Mouse (Mus musculus) spleen, adult 2 months (tissue): ENCODE measurements around the gene Prpf4b. TPM values are rescaled to one million over a fixed set of nuclear protein-coding genes. Genes with fewer than 3 reads are reported as not detected.
"Not testable (repeated sequence)": the region's sequence is repeated elsewhere in the genome, so short reads cannot be mapped to it uniquely, and the experiment has no call there.

ENCODE experiments used
- DNase-seq, 2 experiments: peaks; one replicate each; pipeline versions ENCODE4 v3.0.0 to v3.0.0-alpha.2; 2012 to 2021; ENCODE audit warnings: low spot score in 2 of 2, low read depth in 1 of 2
- H3K27ac ChIP-seq: fragments of 200-500 bp; 2 replicates; pipeline ENCODE4 v1.5.1; 2012; ENCODE audit warnings: low read length, inconsistent platforms; ENCODE audit not compliant: insufficient read depth
- H3K27me3 ChIP-seq: fragments of 200-500 bp; 2 replicates; pipeline ENCODE4 v1.6.1; 2012; ENCODE audit warnings: mild to moderate bottlenecking, moderate library complexity, low read length, inconsistent platforms; ENCODE audit not compliant: control insufficient read depth, insufficient read depth
- H3K36me3 ChIP-seq: fragments of 200-500 bp; 2 replicates; pipeline ENCODE4 v1.6.1; 2012; ENCODE audit warnings: mild to moderate bottlenecking, low read length, inconsistent platforms; ENCODE audit not compliant: control insufficient read depth, insufficient read depth
- H3K4me1 ChIP-seq: fragments of 200-500 bp; 2 replicates; pipeline ENCODE4 v1.6.1; 2011; ENCODE audit warnings: inconsistent platforms; ENCODE audit not compliant: control insufficient read depth, insufficient read depth, insufficient read length
- H3K4me3 ChIP-seq: fragments of 200-500 bp; 2 replicates; pipeline ENCODE4 v1.5.1; 2011; ENCODE audit warnings: mild to moderate bottlenecking, inconsistent platforms; ENCODE audit not compliant: insufficient read depth, insufficient read length; ENCODE audit errors: extremely low read depth
- CTCF ChIP-seq: fragments of 200-500 bp; IDR thresholded peaks from 2 replicates; pipeline ENCODE4 v1.5.1; 2011; ENCODE audit warnings: mild to moderate bottlenecking, inconsistent platforms; ENCODE audit not compliant: insufficient read depth, insufficient read length, insufficient replicate concordance; ENCODE audit errors: extremely low read depth
- POLR2A ChIP-seq: fragments of 200-500 bp; IDR thresholded peaks from 2 replicates; pipeline ENCODE4 v1.6.1; 2011; ENCODE audit warnings: low read depth, low read length, inconsistent platforms
- WGBS: fragments of 180-500 bp; shearing (Covaris S2); methylation state at CpG from one replicate; pipeline ENCODE4 v1.1.7; 2018; 5-methylcytosine and 5-hydroxymethylcytosine counted together
- polyA plus RNA-seq: library from polyadenylated mRNA; depleted of rRNA; stranded (reverse); fragments of >200 nt; gene quantifications from 2 replicates; pipeline ENCODE4 v1.2.3, GENCODE M21; 2012

Prpf4b gene
- polyA plus RNA-seq, 1 experiment, result 9.1 TPM

DNA sequence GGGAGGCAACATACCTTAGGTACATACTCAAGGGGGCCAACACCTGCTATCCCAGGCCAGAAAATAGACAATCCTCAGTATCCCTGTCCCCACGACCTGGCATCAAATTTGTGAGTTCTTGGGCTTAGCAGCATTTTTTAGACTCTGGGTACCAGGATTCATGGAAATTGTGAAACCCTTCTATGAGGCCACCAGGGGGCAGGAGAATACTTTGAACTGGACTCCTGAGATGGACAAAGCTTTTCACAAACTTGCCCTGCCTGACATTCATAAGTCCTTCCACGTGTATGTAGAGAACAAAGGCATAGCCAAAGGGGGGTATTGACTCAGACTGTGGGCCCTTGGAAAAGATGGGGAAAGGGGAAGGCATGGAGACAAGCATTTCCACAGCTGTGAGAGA lies 17.6 kb upstream of the Prpf4b start:
- H3K4me3 ChIP-seq, result no peak overlapping the region
- no peaks in the 10 kb centered on the region for H3K36me3 ChIP-seq
- H3K27me3 ChIP-seq, result no peaks in the 10 kb centered on the region
- no peak for TF ChIP-seq CTCF
- TF ChIP-seq POLR2A, result no peak
- WGBS, result 37% methylated on average over 2 of the region's 2 CpGs
- no peak overlapping the region for H3K27ac ChIP-seq
- DNase-seq, result no peak
- H3K4me1 ChIP-seq, result peaks cover 3% of the 10 kb centered on the region; the same call in 1 of the 2 replicates

DNA sequence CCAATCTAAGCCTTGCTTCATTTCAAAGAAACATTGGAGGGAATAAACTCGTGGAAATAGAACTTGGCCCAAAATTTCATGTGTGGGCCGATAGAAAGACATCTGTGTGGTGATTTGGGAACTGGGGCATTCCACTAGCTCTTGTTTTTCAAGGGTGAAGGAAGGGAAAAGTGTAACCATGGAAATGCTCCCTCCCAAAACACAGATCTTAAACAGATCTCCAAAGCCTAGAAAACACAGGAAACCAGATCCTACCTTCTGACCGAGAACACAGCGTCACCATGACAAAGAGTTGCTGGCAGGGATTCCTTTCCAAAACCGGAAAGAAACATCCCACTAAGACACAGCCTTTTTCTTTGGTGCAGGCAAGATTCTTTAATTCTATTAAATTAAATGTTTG lies 15.7 kb upstream of the Prpf4b start:
- no peaks in the 10 kb centered on the region for H3K36me3 ChIP-seq
- no peaks in the 10 kb centered on the region for H3K27me3 ChIP-seq
- peaks cover 3% of the 10 kb centered on the region; the same call in 1 of the 2 replicates for H3K4me1 ChIP-seq
- H3K27ac ChIP-seq, result no peak overlapping the region
- no peak overlapping the region for H3K4me3 ChIP-seq
- no peak for TF ChIP-seq CTCF
- TF ChIP-seq POLR2A, result no peak
- no peak for DNase-seq
- WGBS, result 85% methylated on average over 5 of the region's 5 CpGs

DNA sequence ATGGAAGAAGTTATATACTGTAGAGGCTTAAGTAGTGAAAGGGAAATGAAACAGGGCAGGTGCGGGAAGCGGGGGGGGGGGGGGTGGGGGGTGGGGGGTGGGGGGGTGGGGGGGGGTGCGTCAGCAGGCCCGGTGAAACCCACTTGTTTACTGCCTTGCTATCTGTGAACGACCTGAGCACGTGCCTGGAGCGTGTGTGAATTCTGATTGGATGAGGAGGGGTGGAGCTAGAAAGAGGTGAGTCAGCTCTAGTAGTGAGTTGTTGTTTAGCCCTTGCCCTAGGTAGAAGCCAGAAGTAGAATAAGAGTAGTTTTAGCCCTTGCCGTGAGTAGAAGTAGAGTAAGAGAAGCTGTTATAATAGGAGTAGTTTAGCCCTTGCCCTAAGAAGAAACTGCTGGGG lies 13.9 kb upstream of the Prpf4b start:
- WGBS, result 19% methylated on average over 7 of the region's 8 CpGs
- H3K36me3 ChIP-seq, H3K4me3 ChIP-seq, H3K4me1 ChIP-seq, H3K27me3 ChIP-seq, H3K27ac ChIP-seq: not testable (repeated sequence)
- peak in 1 of 2 experiments; percentile 32 for DNase-seq

DNA sequence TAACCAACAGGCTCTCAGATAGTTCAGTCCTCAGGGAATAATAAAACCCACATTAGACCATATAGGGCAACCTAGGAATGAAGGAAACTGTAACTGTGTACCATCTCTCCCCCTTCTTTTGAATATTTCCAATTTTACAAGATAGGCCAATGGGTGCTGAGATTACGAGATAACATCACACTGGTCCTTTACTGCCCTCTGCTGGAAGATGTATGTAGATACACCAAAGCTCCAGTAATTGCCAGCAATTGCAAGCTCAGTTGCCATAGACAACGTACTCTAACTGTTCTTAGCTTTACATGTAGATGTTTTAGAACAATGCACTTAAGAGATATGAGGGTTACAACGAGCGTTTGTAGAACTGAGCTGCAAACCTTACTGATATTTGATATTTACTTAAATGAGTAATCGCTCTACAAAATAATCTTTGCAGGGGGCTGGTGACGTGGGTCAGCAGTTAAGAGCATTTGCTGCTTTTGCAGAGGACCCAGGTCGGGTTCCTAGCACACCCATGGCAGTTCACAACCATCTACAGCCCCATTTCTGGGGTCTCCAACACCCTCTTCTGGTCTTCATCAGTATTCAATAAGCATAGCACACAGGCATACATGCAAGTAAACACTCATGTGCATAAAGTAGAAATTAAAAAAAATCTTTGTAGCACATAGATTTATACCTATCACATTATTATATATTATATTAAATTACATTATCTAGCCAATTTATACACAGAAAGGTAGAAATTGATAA lies 10.5 kb upstream of the Prpf4b start:
- Histone ChIP-seq H3K27me3 (no peaks in the 10 kb centered on the region), H3K27ac (no peak overlapping the region), H3K4me3 (no peak overlapping the region), H3K36me3 (no peaks in the 10 kb centered on the region), H3K4me1 (peaks cover 3% of the 10 kb centered on the region; the same call in 1 of the 2 replicates)
- TF ChIP-seq POLR2A, result no peak
- TF ChIP-seq CTCF, result peak; percentile 15; the same call in 1 of the 2 replicates
- 42% methylated on average over 7 of the region's 7 CpGs for WGBS
- peak; percentile 13 to 64 for DNase-seq

DNA sequence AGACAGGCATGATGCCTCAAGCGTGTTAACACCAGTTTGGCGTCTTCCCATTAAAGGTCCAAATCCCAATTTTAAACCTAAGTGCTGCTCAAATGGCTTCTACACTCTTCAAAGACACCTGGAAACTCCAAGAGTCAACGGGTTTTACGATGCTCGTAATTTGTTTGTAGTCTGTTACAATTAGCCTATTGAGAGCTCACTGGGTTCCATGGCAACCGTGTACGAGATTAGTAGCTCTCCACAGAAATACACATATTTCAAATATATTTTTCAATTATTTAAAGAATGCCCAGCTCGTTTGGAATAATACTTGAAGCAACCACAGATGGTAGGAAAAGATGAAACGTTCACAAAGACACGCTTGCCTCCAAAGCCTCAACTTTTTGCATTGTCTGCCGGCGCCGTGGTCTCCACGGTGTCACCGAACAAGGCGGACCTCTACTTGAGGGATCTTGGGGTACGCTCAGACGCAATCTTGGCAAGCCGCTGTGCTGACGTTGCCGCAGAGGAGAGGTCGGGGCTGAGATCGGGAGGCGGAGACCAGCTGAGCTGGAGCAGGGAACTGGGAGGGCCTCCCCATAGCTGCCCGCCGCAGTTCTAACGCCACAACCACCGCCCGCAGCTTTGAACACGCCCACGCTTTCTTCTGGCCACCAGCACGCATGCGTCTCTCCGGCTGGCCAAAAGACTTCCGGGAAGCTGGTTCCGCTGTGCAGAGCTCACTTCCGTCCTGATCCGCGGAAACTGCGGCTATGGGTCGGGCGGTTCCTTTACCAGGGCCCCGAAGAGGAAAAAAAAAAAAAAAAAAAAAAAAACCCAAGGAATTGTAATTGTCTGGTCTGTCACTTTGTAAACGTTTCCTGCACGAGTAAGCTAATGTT lies 1.1 kb upstream of the Prpf4b start:
- peak; percentile 39 for TF ChIP-seq POLR2A
- no peak for TF ChIP-seq CTCF
- Histone ChIP-seq H3K27ac (peak overlapping the region; percentile 71), H3K27me3 (no peaks in the 10 kb centered on the region), H3K4me3 (peak overlapping the region; percentile 73), H3K4me1 (no peaks in the 10 kb centered on the region; the same call in 1 of the 2 replicates), H3K36me3 (no peaks in the 10 kb centered on the region)
- WGBS, result 5% methylated on average over 45 of the region's 45 CpGs
- peak; percentile 88 to 92 for DNase-seq

DNA sequence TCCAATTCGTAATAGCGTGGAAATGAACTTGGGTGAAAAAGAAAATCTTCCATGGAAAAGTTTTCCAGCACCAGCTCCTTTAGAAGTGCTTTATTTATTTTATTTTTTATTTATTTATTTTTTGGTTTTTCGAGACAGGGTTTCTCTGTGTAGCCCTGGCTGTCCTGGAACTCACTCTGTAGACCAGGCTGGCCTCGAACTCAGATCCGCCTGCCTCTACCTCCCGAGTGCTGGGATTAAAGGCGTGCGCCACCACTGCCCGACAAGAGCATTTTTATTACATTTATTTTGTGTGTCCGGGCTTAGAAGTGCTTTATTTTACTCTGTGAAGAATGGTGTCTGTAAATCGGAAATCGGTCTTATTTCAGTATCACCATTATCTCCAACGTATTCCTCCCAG lies 366 bp upstream of the Prpf4b start:
- H3K4me3 ChIP-seq, result peak overlapping the region; percentile 92
- H3K27ac ChIP-seq, result peak overlapping the region; percentile 94
- WGBS, result 11% methylated on average over 13 of the region's 13 CpGs
- H3K4me1 ChIP-seq, H3K27me3 ChIP-seq, DNase-seq, H3K36me3 ChIP-seq: not testable (repeated sequence)
